Mouse (Mus musculus) midbrain, embryonic 16.5 days (tissue): ENCODE measurements around the gene Arpc1b. TPM values are rescaled to one million over a fixed set of nuclear protein-coding genes. Genes with fewer than 3 reads are reported as not detected.
A peak's percentile ranks its signal among the peaks of the same experiment; 100 is the strongest.
"Not testable (repeated sequence)": the region's sequence is repeated elsewhere in the genome, so short reads cannot be mapped to it uniquely, and the experiment has no call there.

Source experiments
- ATAC-seq: fragments of 200-750 bp; cut with Nextera tagmentation; 2 replicates; pipeline ENCODE4 v1.8.0; 2017; ENCODE audit warnings: moderate TSS enrichment
- H3K27ac ChIP-seq: fragments of 300-500 bp; sonication (generic); 2 replicates; pipeline ENCODE4 v1.5.1; 2014; ENCODE audit warnings: mild to moderate bottlenecking, low read length, mixed read lengths
- H3K27me3 ChIP-seq: fragments of 300-500 bp; sonication (generic); 2 replicates; pipeline ENCODE4 v1.6.1; 2014; ENCODE audit warnings: low read depth, low read length, mixed read lengths; ENCODE audit not compliant: control insufficient read depth, insufficient read depth
- H3K36me3 ChIP-seq: fragments of 300-500 bp; sonication (generic); 2 replicates; pipeline ENCODE4 v1.6.1; 2014; ENCODE audit warnings: mild to moderate bottlenecking, low read length, moderate library complexity, mixed read lengths; ENCODE audit not compliant: control insufficient read depth, insufficient read depth
- H3K4me1 ChIP-seq: fragments of 300-500 bp; sonication (generic); 2 replicates; pipeline ENCODE4 v1.6.1; 2014; ENCODE audit warnings: mild to moderate bottlenecking, low read length, mixed read lengths; ENCODE audit not compliant: control insufficient read depth, insufficient read depth
- H3K4me2 ChIP-seq: fragments of 300-500 bp; sonication (generic); 2 replicates; pipeline ENCODE4 v1.6.1; 2014; ENCODE audit warnings: mild to moderate bottlenecking, low read length, mixed read lengths
- H3K4me3 ChIP-seq: fragments of 300-500 bp; sonication (generic); 2 replicates; pipeline ENCODE4 v1.5.1; 2014; ENCODE audit warnings: low read depth, mild to moderate bottlenecking, low read length, moderate library complexity, mixed read lengths
- H3K9ac ChIP-seq: fragments of 300-500 bp; sonication (generic); 2 replicates; pipeline ENCODE4 v1.6.1; 2014; ENCODE audit warnings: low read depth, low read length, mixed read lengths
- H3K9me3 ChIP-seq: fragments of 300-500 bp; sonication (generic); replicated peaks from 2 replicates; pipeline ENCODE4 v1.6.1; 2014; ENCODE audit warnings: mild to moderate bottlenecking, low read length, mixed read lengths; ENCODE audit not compliant: control insufficient read depth, poor library complexity, severe bottlenecking
- WGBS: fragments of 180-500 bp; shearing (Covaris S2); extraction: QIAGEN DNeasy Blood & Tissue Kit; methylation state at CpG from one replicate; pipeline ENCODE4 v1.1.7; 2014; 5-methylcytosine and 5-hydroxymethylcytosine counted together
- polyA plus RNA-seq: library from polyadenylated mRNA; unstranded; fragments of >200 nt; fragmentation: Nextera tagmentation; extraction: Ambion mirVana; gene quantifications from 2 replicates; pipeline ENCODE4 v1.2.1, GENCODE M21; 2015

The Arpc1b gene
- 50.1 and 50.8 TPM in 2 replicates for polyA plus RNA-seq

GRCm38 (mm10) chr5:145114071-145114605 is at the start of gene Arpc1b:
Gene Arpc1b (plus strand): TSS chr5:145114215.
- Histone ChIP-seq H3K9me3 (no peaks in the 10 kb centered on the region), H3K27me3 (peaks cover 15% of the 10 kb centered on the region), H3K4me2 (peak within 1 kb of the TSS; percentile 57), H3K4me3 (peak within 1 kb of the TSS; percentile 41), H3K4me1 (peaks cover 8% of the 10 kb centered on the region), H3K36me3 (peaks cover 11% of the 10 kb centered on the region), H3K9ac (peak within 1 kb of the TSS; percentile 52), H3K27ac (no peak within 1 kb of the TSS)
- 2% methylated on average over 45 of the region's 53 CpGs for WGBS
- peak; percentile 44; the same call in 1 of the 2 replicates for ATAC-seq

- Histone ChIP-seq H3K27me3 (no peaks in the 10 kb centered on the region), H3K27ac (no peak overlapping the region), H3K4me3 (no peak overlapping the region), H3K36me3 (no peaks in the 10 kb centered on the region), H3K4me2 (no peak overlapping the region), H3K9ac (no peak overlapping the region), H3K9me3 (no peaks in the 10 kb centered on the region), H3K4me1 (no peaks in the 10 kb centered on the region)
- no peak for ATAC-seq
- WGBS = 94% methylated on average over 1 of the region's 1 CpGs
Measured at GRCm38 (mm10) chr5:145064765-145065340, 49.2 kb upstream of the Arpc1b start.

GRCm38 (mm10) chr5:145068863-145069262 is 45.2 kb upstream of the Arpc1b start:
- WGBS = 55% methylated on average over 3 of the region's 3 CpGs
- Histone ChIP-seq H3K4me1 (no peaks in the 10 kb centered on the region), H3K4me3 (no peak overlapping the region), H3K4me2 (no peak overlapping the region), H3K27me3 (no peaks in the 10 kb centered on the region), H3K27ac (no peak overlapping the region), H3K36me3 (no peaks in the 10 kb centered on the region), H3K9ac (no peak overlapping the region), H3K9me3 (no peaks in the 10 kb centered on the region)
- ATAC-seq = no peak

- no peak overlapping the region for H3K4me3 ChIP-seq
- WGBS = under 1% methylated on average over 5 of the region's 5 CpGs
- no peaks in the 10 kb centered on the region for H3K4me1 ChIP-seq
- ATAC-seq = no peak
- H3K4me2 ChIP-seq = no peak overlapping the region
- no peaks in the 10 kb centered on the region for H3K9me3 ChIP-seq
- no peaks in the 10 kb centered on the region for H3K27me3 ChIP-seq
- H3K36me3 ChIP-seq = no peaks in the 10 kb centered on the region
- no peak overlapping the region for H3K27ac ChIP-seq
- H3K9ac ChIP-seq = no peak overlapping the region
Measured at GRCm38 (mm10) chr5:145069707-145070106, 44.3 kb upstream of the Arpc1b start.

- 50% methylated on average over 6 of the region's 6 CpGs for WGBS
- H3K4me1 ChIP-seq = no peaks in the 10 kb centered on the region
- H3K9ac ChIP-seq = no peak overlapping the region
- H3K36me3 ChIP-seq = no peaks in the 10 kb centered on the region
- H3K9me3 ChIP-seq = no peaks in the 10 kb centered on the region
- no peak overlapping the region for H3K4me3 ChIP-seq
- ATAC-seq = no peak
- no peaks in the 10 kb centered on the region for H3K27me3 ChIP-seq
- H3K27ac ChIP-seq = no peak overlapping the region
- H3K4me2 ChIP-seq = no peak overlapping the region
Measured at GRCm38 (mm10) chr5:145071342-145071741, 42.7 kb upstream of the Arpc1b start.

GRCm38 (mm10) chr5:145075081-145075480 is 38.9 kb upstream of the Arpc1b start:
- no peak for ATAC-seq
- 61% methylated on average over 3 of the region's 3 CpGs for WGBS

GRCm38 (mm10) chr5:145081866-145082613 is 32.0 kb upstream of the Arpc1b start:
- Histone ChIP-seq H3K9ac (no peak overlapping the region), H3K9me3 (no peaks in the 10 kb centered on the region), H3K36me3 (no peaks in the 10 kb centered on the region), H3K4me1 (peaks cover 9% of the 10 kb centered on the region), H3K27me3 (no peaks in the 10 kb centered on the region), H3K27ac (no peak overlapping the region), H3K4me3 (no peak overlapping the region), H3K4me2 (no peak overlapping the region)
- 92% methylated on average over 10 of the region's 10 CpGs for WGBS
- ATAC-seq = no peak

More at GRCm38 (mm10) chr5:145075081-145075480, 38.9 kb upstream of the Arpc1b start:
- no peak overlapping the region for H3K9ac ChIP-seq
- no peak overlapping the region for H3K4me2 ChIP-seq
- no peaks in the 10 kb centered on the region for H3K4me1 ChIP-seq
- H3K27ac ChIP-seq = no peak overlapping the region
- H3K9me3 ChIP-seq = no peaks in the 10 kb centered on the region
- no peaks in the 10 kb centered on the region for H3K27me3 ChIP-seq
- H3K4me3 ChIP-seq = no peak overlapping the region
- no peaks in the 10 kb centered on the region for H3K36me3 ChIP-seq

- H3K27me3 ChIP-seq, H3K9me3 ChIP-seq, H3K36me3 ChIP-seq, H3K4me1 ChIP-seq: not testable (repeated sequence)
- Histone ChIP-seq H3K9ac (peak overlapping the region; percentile 94), H3K4me2 (peak overlapping the region; percentile 85), H3K27ac (peak overlapping the region; percentile 85), H3K4me3 (peak overlapping the region; percentile 80)
- ATAC-seq = peak; percentile 57; the same call in 1 of the 2 replicates
- 56% methylated on average over 6 of the region's 6 CpGs for WGBS
Measured at GRCm38 (mm10) chr5:145083201-145083600, 30.8 kb upstream of the Arpc1b start.
